Mouse (Mus musculus) midbrain, embryonic 14.5 days (tissue): ENCODE results near the gene Socs3. TPM values are rescaled to one million over a fixed set of nuclear protein-coding genes. Genes with fewer than 3 reads are reported as not detected.
A peak's percentile ranks its signal among the peaks of the same experiment; 100 is the strongest.

ENCODE experiments used
- ATAC-seq: fragments of 200-750 bp; cut with Nextera tagmentation; 2 replicates; pipeline ENCODE4 v1.8.0; 2017; ENCODE audit warnings: moderate number of reproducible peaks, moderate library complexity; ENCODE audit not compliant: low FRiP score, low TSS enrichment
- DNase-seq: peaks from one replicate; pipeline ENCODE4 v3.0.0-alpha.2; 2015
- H3K27ac ChIP-seq: fragments of 300-500 bp; sonication (generic); replicated peaks from 2 replicates; pipeline ENCODE4 v1.5.1; 2014; ENCODE audit warnings: mild to moderate bottlenecking, low read depth, low read length, moderate library complexity
- H3K27me3 ChIP-seq: fragments of 300-500 bp; sonication (generic); 2 replicates; pipeline ENCODE4 v1.6.1; 2014; ENCODE audit warnings: low read length, control low read depth, mixed read lengths; ENCODE audit not compliant: control insufficient read depth, insufficient read depth
- H3K36me3 ChIP-seq: fragments of 300-500 bp; sonication (generic); 2 replicates; pipeline ENCODE4 v1.6.1; 2014; ENCODE audit warnings: low read length, control low read depth; ENCODE audit not compliant: control insufficient read depth, insufficient read depth
- H3K4me1 ChIP-seq: fragments of 300-500 bp; sonication (generic); 2 replicates; pipeline ENCODE4 v1.6.1; 2014; ENCODE audit warnings: mild to moderate bottlenecking, antibody characterized with exemption, low read length, control low read depth; ENCODE audit not compliant: control insufficient read depth, insufficient read depth
- H3K4me2 ChIP-seq: fragments of 300-500 bp; sonication (generic); 2 replicates; pipeline ENCODE4 v1.6.1; 2014; ENCODE audit warnings: mild to moderate bottlenecking, low read length, moderate library complexity
- H3K4me3 ChIP-seq: fragments of 300-500 bp; sonication (generic); replicated peaks from 2 replicates; pipeline ENCODE4 v1.5.1; 2014; ENCODE audit warnings: low read depth, low read length
- H3K9ac ChIP-seq: fragments of 300-500 bp; sonication (generic); replicated peaks from 2 replicates; pipeline ENCODE4 v1.6.1; 2014; ENCODE audit warnings: mild to moderate bottlenecking, low read length, moderate library complexity
- H3K9me3 ChIP-seq: fragments of 300-500 bp; sonication (generic); 2 replicates; pipeline ENCODE4 v1.6.1; 2016; ENCODE audit warnings: low read length, control low read depth, mixed read lengths; ENCODE audit not compliant: control insufficient read depth
- WGBS: fragments of 180-500 bp; shearing (Covaris S2); extraction: QIAGEN DNeasy Blood & Tissue Kit; methylation state at CpG from one replicate; pipeline ENCODE4 v1.1.7; 2014; 5-methylcytosine and 5-hydroxymethylcytosine counted together
- polyA plus RNA-seq: library from polyadenylated mRNA; unstranded; fragments of >200 nt; fragmentation: Nextera tagmentation; extraction: Ambion mirVana; gene quantifications from 2 replicates; pipeline ENCODE4 v1.2.1, GENCODE M21; 2014

Gene Socs3
- polyA plus RNA-seq, 1 experiment from 2014 or later = 4.3 TPM

- Histone ChIP-seq H3K4me1 (no peaks in the 10 kb centered on the region), H3K27ac (no peak overlapping the region), H3K9ac (no peak overlapping the region), H3K9me3 (no peaks in the 10 kb centered on the region), H3K27me3 (no peaks in the 10 kb centered on the region), H3K36me3 (no peaks in the 10 kb centered on the region), H3K4me2 (no peak overlapping the region), H3K4me3 (no peak overlapping the region)
- WGBS = 46% methylated on average over 13 of the region's 13 CpGs
- no peak for DNase-seq
- no peak for ATAC-seq
Measured at GRCm38 (mm10) chr11:117955621-117956020, 14.2 kb downstream of the Socs3 start.

GRCm38 (mm10) chr11:117954819-117955218 is 15.0 kb downstream of the Socs3 start:
- Histone ChIP-seq H3K4me1 (peaks cover under 1% of the 10 kb centered on the region; the same call in 1 of the 2 replicates), H3K4me3 (no peak overlapping the region), H3K4me2 (no peak overlapping the region), H3K36me3 (no peaks in the 10 kb centered on the region), H3K9ac (no peak overlapping the region), H3K27me3 (no peaks in the 10 kb centered on the region; the same call in 1 of the 2 replicates), H3K9me3 (no peaks in the 10 kb centered on the region), H3K27ac (no peak overlapping the region)
- ATAC-seq (no peak), DNase-seq (no peak)
- WGBS = 85% methylated on average over 9 of the region's 9 CpGs

- H3K4me1 ChIP-seq = peaks cover 6% of the 10 kb centered on the region; the same call in 1 of the 2 replicates
- 63% methylated on average over 2 of the region's 2 CpGs for WGBS
- H3K9ac ChIP-seq = no peak overlapping the region
- no peaks in the 10 kb centered on the region for H3K9me3 ChIP-seq
- no peaks in the 10 kb centered on the region; the same call in 1 of the 2 replicates for H3K27me3 ChIP-seq
- no peak overlapping the region for H3K4me3 ChIP-seq
- H3K4me2 ChIP-seq = no peak overlapping the region
- ATAC-seq = no peak
- no peaks in the 10 kb centered on the region for H3K36me3 ChIP-seq
- no peak overlapping the region for H3K27ac ChIP-seq
- DNase-seq = no peak
Measured at GRCm38 (mm10) chr11:117954094-117954493, 15.8 kb downstream of the Socs3 start.

GRCm38 (mm10) chr11:117952174-117952933 is 17.5 kb downstream of the Socs3 start:
- Histone ChIP-seq H3K9ac (no peak overlapping the region), H3K27ac (no peak overlapping the region), H3K9me3 (no peaks in the 10 kb centered on the region), H3K4me1 (peaks cover 6% of the 10 kb centered on the region; the same call in 1 of the 2 replicates), H3K4me2 (no peak overlapping the region), H3K27me3 (no peaks in the 10 kb centered on the region; the same call in 1 of the 2 replicates), H3K4me3 (no peak overlapping the region), H3K36me3 (no peaks in the 10 kb centered on the region)
- 76% methylated on average over 9 of the region's 9 CpGs for WGBS
- ATAC-seq (no peak), DNase-seq (no peak)

- no peaks in the 10 kb centered on the region for H3K36me3 ChIP-seq
- no peak overlapping the region for H3K27ac ChIP-seq
- no peaks in the 10 kb centered on the region; the same call in 1 of the 2 replicates for H3K27me3 ChIP-seq
- H3K4me1 ChIP-seq = peaks cover 6% of the 10 kb centered on the region; the same call in 1 of the 2 replicates
- H3K4me3 ChIP-seq = no peak overlapping the region
- no peak for DNase-seq
- H3K9me3 ChIP-seq = no peaks in the 10 kb centered on the region
- no peak for ATAC-seq
- no peak overlapping the region for H3K9ac ChIP-seq
- 83% methylated on average over 6 of the region's 6 CpGs for WGBS
- H3K4me2 ChIP-seq = no peak overlapping the region
Measured at GRCm38 (mm10) chr11:117951391-117951790, 18.5 kb downstream of the Socs3 start.

- Histone ChIP-seq H3K4me1 (peaks cover 6% of the 10 kb centered on the region; the same call in 1 of the 2 replicates), H3K27ac (0 out of 2 replicates have a peak overlapping the region, but pooled peaks have one; percentile 20), H3K9me3 (no peaks in the 10 kb centered on the region), H3K9ac (peak overlapping the region; percentile 52), H3K27me3 (no peaks in the 10 kb centered on the region; the same call in 1 of the 2 replicates), H3K4me2 (peak overlapping the region; percentile 54), H3K36me3 (no peaks in the 10 kb centered on the region), H3K4me3 (peak overlapping the region; percentile 22)
- ATAC-seq (peak; percentile 78), DNase-seq (peak; percentile 82)
- 1% methylated on average over 49 of the region's 49 CpGs for WGBS
Measured at GRCm38 (mm10) chr11:117949392-117950091, 20.3 kb downstream of the Socs3 start.

GRCm38 (mm10) chr11:117946996-117947419 is 22.8 kb downstream of the Socs3 start:
- H3K4me2 ChIP-seq = no peak overlapping the region
- DNase-seq (no peak), ATAC-seq (no peak)
- H3K9ac ChIP-seq = no peak overlapping the region
- H3K27me3 ChIP-seq = no peaks in the 10 kb centered on the region; the same call in 1 of the 2 replicates
- H3K9me3 ChIP-seq = no peaks in the 10 kb centered on the region
- no peaks in the 10 kb centered on the region for H3K36me3 ChIP-seq
- H3K4me3 ChIP-seq = no peak overlapping the region
- peaks cover 7% of the 10 kb centered on the region; the same call in 1 of the 2 replicates for H3K4me1 ChIP-seq
- 82% methylated on average over 10 of the region's 10 CpGs for WGBS
- no peak overlapping the region for H3K27ac ChIP-seq

- WGBS = 87% methylated on average over 11 of the region's 11 CpGs
- H3K9ac ChIP-seq = no peak overlapping the region
Measured at GRCm38 (mm10) chr11:117946195-117946979, 23.5 kb downstream of the Socs3 start.

More at GRCm38 (mm10) chr11:117946195-117946979, 23.5 kb downstream of the Socs3 start:
- no peak overlapping the region for H3K4me3 ChIP-seq
- DNase-seq (no peak), ATAC-seq (no peak)
- no peak overlapping the region for H3K4me2 ChIP-seq
- H3K4me1 ChIP-seq = peaks cover 13% of the 10 kb centered on the region; the same call in 1 of the 2 replicates
- no peaks in the 10 kb centered on the region; the same call in 1 of the 2 replicates for H3K27me3 ChIP-seq
- no peaks in the 10 kb centered on the region for H3K36me3 ChIP-seq
- no peaks in the 10 kb centered on the region for H3K9me3 ChIP-seq
- H3K27ac ChIP-seq = no peak overlapping the region
